Mouse (Mus musculus) ES-E14 (cell line): ENCODE data around the gene Man2a1. TPM values are rescaled to one million over a fixed set of nuclear protein-coding genes. Genes with fewer than 3 reads are reported as not detected.

ENCODE experiments used
- DNase-seq: peaks from one replicate; pipeline ENCODE4 v3.0.0-alpha.2; 2013; ENCODE audit warnings: low read depth, low spot score
- H3K27ac ChIP-seq: 2 replicates; pipeline ENCODE4 v1.5.1; 2012; ENCODE audit warnings: low read depth, mild to moderate bottlenecking, low read length, moderate library complexity, mixed read lengths; ENCODE audit not compliant: poor library complexity, insufficient read depth, severe bottlenecking
- H3K36me3 ChIP-seq: 2 replicates; pipeline ENCODE4 v1.6.1; 2012; ENCODE audit warnings: mild to moderate bottlenecking, low read length, moderate library complexity, mixed read lengths; ENCODE audit not compliant: control insufficient read depth, poor library complexity, insufficient read depth, severe bottlenecking
- H3K4me1 ChIP-seq, 2 experiments: fragments of 150-350 bp in 1 of 2; sonication (generic) in 1 of 2; 2 replicates each; pipeline ENCODE4 v1.6.1; 2012; ENCODE audit warnings: low read length in 2 of 2, mild to moderate bottlenecking in 1 of 2, mixed read lengths in 1 of 2; ENCODE audit not compliant: control insufficient read depth in 2 of 2, insufficient read depth in 2 of 2, poor library complexity in 1 of 2
- H3K4me3 ChIP-seq, 2 experiments: fragments of 150-350 bp in 1 of 2; sonication (generic) in 1 of 2; 2 replicates each; pipeline ENCODE4 v1.5.1; 2012; ENCODE audit warnings: low read length in 2 of 2, low read depth in 1 of 2, mild to moderate bottlenecking in 1 of 2, mixed read lengths in 1 of 2; ENCODE audit not compliant: insufficient read depth in 1 of 2, poor library complexity in 1 of 2, severe bottlenecking in 1 of 2
- H3K9ac ChIP-seq: 2 replicates; pipeline ENCODE4 v1.6.1; 2012; ENCODE audit warnings: low read depth, mild to moderate bottlenecking, low read length, mixed read lengths; ENCODE audit not compliant: poor library complexity, insufficient read depth, severe bottlenecking
- H3K9me3 ChIP-seq: fragments of 150-350 bp; sonication (generic); 2 replicates; pipeline ENCODE4 v1.6.1; 2012; ENCODE audit warnings: low read depth, mild to moderate bottlenecking, low read length; ENCODE audit not compliant: control insufficient read depth, insufficient read depth
- CHD2 ChIP-seq: IDR thresholded peaks from 2 replicates; pipeline ENCODE4 v1.6.1; 2014; ENCODE audit warnings: mild to moderate bottlenecking, low read depth, low read length, inconsistent platforms
- HCFC1 ChIP-seq: IDR thresholded peaks from 2 replicates; pipeline ENCODE4 v1.6.1; 2012; ENCODE audit warnings: low read length, inconsistent platforms, borderline replicate concordance; ENCODE audit not compliant: insufficient read depth
- MAFK ChIP-seq: IDR thresholded peaks from 2 replicates; pipeline ENCODE4 v1.6.1; 2014; ENCODE audit warnings: mild to moderate bottlenecking, low read depth, low read length, inconsistent platforms; ENCODE audit not compliant: insufficient read depth
- ZC3H11A ChIP-seq: IDR thresholded peaks from 2 replicates; pipeline ENCODE4 v1.6.1; 2012; ENCODE audit warnings: low read depth, mild to moderate bottlenecking, inconsistent platforms, low read length, borderline replicate concordance
- ZNF384 ChIP-seq: IDR thresholded peaks from 2 replicates; pipeline ENCODE4 v1.6.1; 2012; ENCODE audit warnings: low read depth, low read length, inconsistent platforms
- in situ Hi-C, 2 experiments: fragments of 600-800 bp; cut with MboI; formaldehyde crosslinking; loops; one replicate each; pipeline ENCODE4 v1.15.1; 2025; ENCODE audit warnings: low sequenced_read_pairs in 2 of 2, inconsistent platforms in 1 of 2; ENCODE audit not compliant: unreplicated experiment in 2 of 2
- total RNA-seq: library from RNA; depleted of rRNA; stranded (reverse); fragments of 300-350 nt; gene quantifications from 2 replicates; pipeline ENCODE4 v1.2.3, GENCODE M21; 2012

Man2a1 gene
- total RNA-seq, 1 experiment, result 42.7 TPM

DNA sequence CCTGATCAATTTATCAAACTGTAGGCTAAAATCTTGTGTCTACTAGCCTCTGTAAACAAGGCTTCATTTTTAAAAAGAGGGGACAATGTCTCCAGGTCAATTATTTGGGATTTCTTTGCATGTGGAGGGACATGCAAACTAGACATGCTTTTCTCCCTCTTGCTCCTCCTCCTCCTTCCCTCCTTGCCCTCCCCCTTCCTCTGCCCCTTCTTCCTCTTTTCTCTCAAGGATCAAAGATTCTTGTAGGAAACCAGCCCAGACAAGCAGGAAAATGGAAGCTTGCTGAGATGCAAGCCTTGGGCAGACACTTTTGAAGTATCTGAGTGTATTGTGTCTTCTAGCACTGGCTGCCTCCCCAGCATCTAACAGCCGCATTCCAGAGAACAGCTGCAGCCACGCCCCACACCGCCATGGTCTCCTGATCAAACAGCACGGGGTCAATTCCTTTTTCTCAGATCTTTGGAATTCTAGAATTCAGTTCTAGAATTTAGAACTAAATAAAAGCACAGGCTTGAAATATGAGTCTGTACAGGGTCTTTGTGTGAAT is 41.5 kb upstream of the Man2a1 start:
- Histone ChIP-seq H3K4me3 (no peak overlapping the region), H3K27ac (no peak overlapping the region), H3K9me3 (no peaks in the 10 kb centered on the region), H3K4me1 (peaks cover 0 to 3% of the 10 kb centered on the region in 2 experiments; a peak in 1 of 4 replicates), H3K9ac (no peak overlapping the region), H3K36me3 (no peaks in the 10 kb centered on the region)
- in situ Hi-C loops, result no loop called here
- TF ChIP-seq ZC3H11A (no peak), CHD2 (0 out of 2 replicates have a peak, but pooled peaks have one; percentile 25), HCFC1 (no peak), MAFK (no peak), ZNF384 (no peak)
- peak; percentile 70 for DNase-seq

DNA sequence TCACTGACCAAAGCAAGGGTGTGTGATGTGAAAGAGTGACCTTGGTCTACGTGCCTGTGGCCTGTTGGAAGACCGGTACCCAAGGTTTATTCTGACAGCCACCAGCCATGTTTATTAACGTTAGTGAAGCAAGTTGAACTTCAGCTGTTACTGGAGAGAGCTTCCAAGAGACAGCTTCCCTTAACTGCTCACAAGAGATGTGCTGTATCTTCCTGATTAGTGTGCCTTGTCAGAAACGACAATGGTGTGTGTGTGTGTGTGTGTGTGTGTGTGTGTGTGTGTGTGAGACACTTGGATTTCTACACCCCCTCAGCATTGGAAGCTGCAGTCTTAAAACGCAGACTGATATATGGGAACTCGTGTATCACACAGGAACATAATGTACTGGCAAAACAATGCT is 34.1 kb upstream of the Man2a1 start:
- in situ Hi-C loops, result no loop called here
- DNase-seq, result no peak
- Histone ChIP-seq H3K27ac (no peak overlapping the region), H3K9ac (no peak overlapping the region), H3K9me3 (no peaks in the 10 kb centered on the region), H3K36me3 (no peaks in the 10 kb centered on the region), H3K4me3 (no peak overlapping the region), H3K4me1 (no peaks in the 10 kb centered on the region)
- TF ChIP-seq CHD2 (no peak), HCFC1 (no peak)

DNA sequence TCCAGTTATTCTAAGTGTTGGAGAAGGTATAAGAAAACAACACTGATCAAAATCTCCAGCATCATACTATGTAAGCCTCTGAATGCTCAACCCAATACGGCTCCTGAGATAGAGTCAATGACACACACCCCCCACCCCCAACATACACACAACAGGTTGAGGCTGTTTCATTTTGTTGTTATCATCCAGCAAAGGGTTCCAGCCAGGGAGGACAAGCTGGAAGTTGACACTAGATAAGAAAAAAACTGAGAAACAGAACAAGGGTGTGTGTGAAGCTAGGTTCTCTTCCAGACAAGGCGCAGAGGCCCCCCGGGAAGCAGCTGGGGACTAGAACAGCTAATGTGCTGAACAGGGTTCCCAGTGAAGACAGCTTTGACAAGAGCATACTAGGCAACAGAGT is 33.0 kb upstream of the Man2a1 start:
- no peaks in the 10 kb centered on the region for H3K36me3 ChIP-seq
- H3K4me3 ChIP-seq, result no peak overlapping the region
- no peak for TF ChIP-seq CHD2
- no peak for TF ChIP-seq ZNF384
- no peak for TF ChIP-seq MAFK
- TF ChIP-seq HCFC1, result no peak
- no peak for TF ChIP-seq ZC3H11A
- in situ Hi-C loops, result no loop called here
- no peak for DNase-seq
- H3K4me1 ChIP-seq, result no peaks in the 10 kb centered on the region
- H3K27ac ChIP-seq, result no peak overlapping the region
- H3K9me3 ChIP-seq, result no peaks in the 10 kb centered on the region
- no peak overlapping the region for H3K9ac ChIP-seq

DNA sequence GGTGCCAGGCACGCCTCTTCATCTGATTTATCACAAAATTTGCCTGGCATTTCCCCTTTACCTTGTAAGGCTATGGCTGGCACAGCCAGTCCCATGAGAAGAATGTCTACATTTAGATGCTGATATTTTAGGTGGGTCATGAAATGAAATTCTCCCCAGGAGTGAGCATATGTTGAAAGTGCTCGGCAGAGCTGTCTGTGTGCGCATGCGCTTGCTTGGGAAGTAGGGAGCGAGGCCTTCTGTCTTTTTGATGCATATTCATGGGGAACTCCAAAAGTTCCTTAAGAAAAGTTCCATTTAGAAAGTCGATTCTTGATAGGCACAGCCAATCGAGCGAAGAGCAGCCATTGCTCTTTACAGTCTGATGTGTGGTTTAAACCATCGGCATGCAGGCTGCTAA is 26.6 kb upstream of the Man2a1 start:
- Histone ChIP-seq H3K4me3 (no peak overlapping the region), H3K27ac (no peak overlapping the region), H3K9ac (no peak overlapping the region), H3K4me1 (no peaks in the 10 kb centered on the region), H3K36me3 (no peaks in the 10 kb centered on the region), H3K9me3 (no peaks in the 10 kb centered on the region)
- in situ Hi-C loops, result no loop called here
- TF ChIP-seq ZC3H11A, result no peak
- TF ChIP-seq MAFK, result no peak
- TF ChIP-seq ZNF384, result no peak
- TF ChIP-seq CHD2, result no peak
- TF ChIP-seq HCFC1, result no peak
- DNase-seq, result no peak

DNA sequence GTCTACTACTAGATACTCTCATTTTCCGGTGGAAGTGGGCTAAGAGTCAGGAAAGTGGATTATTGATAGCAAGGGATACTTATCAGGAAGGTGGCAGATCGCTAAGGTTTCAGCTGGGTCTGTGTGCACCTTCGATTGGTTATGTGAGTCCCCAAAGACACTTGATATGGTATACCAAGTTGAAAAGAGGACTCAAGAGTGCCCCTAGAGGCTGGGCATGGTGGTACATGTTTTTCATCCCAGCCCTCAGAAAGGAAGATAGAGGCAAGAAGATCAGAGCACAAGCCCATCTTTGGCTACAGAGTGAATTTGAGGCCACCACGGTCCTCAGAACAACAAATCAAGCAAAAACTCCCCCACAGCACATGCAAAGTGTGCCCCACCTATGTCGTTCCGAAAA is 25.3 kb upstream of the Man2a1 start:
- Histone ChIP-seq H3K36me3 (no peaks in the 10 kb centered on the region), H3K9ac (no peak overlapping the region), H3K27ac (no peak overlapping the region), H3K9me3 (no peaks in the 10 kb centered on the region), H3K4me1 (no peaks in the 10 kb centered on the region), H3K4me3 (no peak overlapping the region)
- peak; percentile 58 for DNase-seq
- TF ChIP-seq HCFC1 (no peak), MAFK (no peak), CHD2 (no peak), ZC3H11A (no peak), ZNF384 (no peak)
- in situ Hi-C loops, result no loop called here
